Mouse (Mus musculus): ENCODE results near the gene Gm49393.
A peak's percentile ranks its signal among the peaks of the same experiment; 100 is the strongest.
"Not testable (repeated sequence)": the region's sequence is repeated elsewhere in the genome, so short reads cannot be mapped to it uniquely, and the experiment has no call there.

Gene Gm49393

GRCm38 (mm10) chr13:60935490-60935889 is at the start of gene Gm49393:
TSS of gene Gm49393 (minus strand) at chr13:60935590.
- not testable (repeated sequence) for DNase-seq (ENCODE audit: low spot score in 2 of 2)

- DNase-seq (ENCODE audit: low spot score in 2 of 2), result not testable (repeated sequence)
Observed at GRCm38 (mm10) chr13:60972319-60972718, 36.9 kb upstream of the Gm49393 start.

GRCm38 (mm10) chr13:60963985-60964384 is 28.6 kb upstream of the Gm49393 start:
- DNase-seq (ENCODE audit: low spot score in 2 of 2), result not testable (repeated sequence)

- no peak for DNase-seq (ENCODE audit: low spot score in 2 of 2)
Observed at GRCm38 (mm10) chr13:60961706-60962105, 26.3 kb upstream of the Gm49393 start.

GRCm38 (mm10) chr13:60941884-60942283 is 6.5 kb upstream of the Gm49393 start, which contains the start of gene Tpbpa:
TSS of gene Tpbpa (minus strand) at chr13:60941984.
- DNase-seq (ENCODE audit: low spot score in 2 of 2), result not testable (repeated sequence)

- no peak for DNase-seq (ENCODE audit: low spot score in 2 of 2)
Observed at GRCm38 (mm10) chr13:60936500-60936901, 1.1 kb upstream of the Gm49393 start, which contains the start of the genes Gm49391 and Ctla2a. TSS of gene Gm49391 (minus strand) at chr13:60936571. TSS of gene Ctla2a (minus strand) at chr13:60936625.

GRCm38 (mm10) chr13:60904780-60905179 is 30.6 kb downstream of the Gm49393 start, which contains the start of gene Tpbpb:
TSS of gene Tpbpb (minus strand) at chr13:60904880.
- not testable (repeated sequence) for DNase-seq (ENCODE audit: low spot score in 2 of 2)

GRCm38 (mm10) chr13:60897328-60897727 is 38.1 kb downstream of the Gm49393 start, which contains the start of gene Ctla2b:
TSS of gene Ctla2b (minus strand) at chr13:60897447.
- no peak for DNase-seq (ENCODE audit: low spot score in 2 of 2)

GRCm38 (mm10) chr13:60896794-60897193 is 38.6 kb downstream of the Gm49393 start, which contains the start of gene Gm49392:
TSS of gene Gm49392 (minus strand) at chr13:60896894.
- DNase-seq (ENCODE audit: low spot score in 2 of 2), result not testable (repeated sequence)

GRCm38 (mm10) chr13:60895406-60896160 is 39.8 kb downstream of the Gm49393 start:
- no peak for DNase-seq (ENCODE audit: low spot score in 2 of 2)

GRCm38 (mm10) chr13:60892301-60892700 is 43.1 kb downstream of the Gm49393 start:
- no peak for DNase-seq (ENCODE audit: low spot score in 2 of 2)

- no peak for DNase-seq (ENCODE audit: low spot score in 2 of 2)
Observed at GRCm38 (mm10) chr13:60864281-60864680, 71.1 kb downstream of the Gm49393 start, which contains the start of gene 4930486L24Rik. TSS of gene 4930486L24Rik (minus strand) at chr13:60864475.

- DNase-seq (ENCODE audit: low spot score in 2 of 2), result no peak
Observed at GRCm38 (mm10) chr13:60848241-60849120, 86.9 kb downstream of the Gm49393 start.

- DNase-seq (ENCODE audit: low spot score in 2 of 2), result no peak
Observed at GRCm38 (mm10) chr13:60843153-60843552, 92.2 kb downstream of the Gm49393 start.

GRCm38 (mm10) chr13:60842703-60843102 is 92.7 kb downstream of the Gm49393 start:
- DNase-seq (ENCODE audit: low spot score in 2 of 2), result no peak

- no peak for DNase-seq (ENCODE audit: low spot score in 2 of 2)
Observed at GRCm38 (mm10) chr13:60839353-60839902, 96.0 kb downstream of the Gm49393 start.

GRCm38 (mm10) chr13:60826052-60826451 is 109.3 kb downstream of the Gm49393 start:
- no peak for DNase-seq (ENCODE audit: low spot score in 2 of 2)

- no peak for DNase-seq (ENCODE audit: low spot score in 2 of 2)
Observed at GRCm38 (mm10) chr13:60820486-60821175, 114.8 kb downstream of the Gm49393 start.

- peak; percentile 3 to 11 for DNase-seq (ENCODE audit: low spot score in 2 of 2)
Observed at GRCm38 (mm10) chr13:60819469-60819868, 115.9 kb downstream of the Gm49393 start.

- DNase-seq (ENCODE audit: low spot score in 2 of 2), result no peak
Observed at GRCm38 (mm10) chr13:60813722-60814121, 121.7 kb downstream of the Gm49393 start.

- no peak for DNase-seq (ENCODE audit: low spot score in 2 of 2)
Observed at GRCm38 (mm10) chr13:60812768-60813167, 122.6 kb downstream of the Gm49393 start.
